Mouse (Mus musculus) gastrocnemius, postnatal 14 days (tissue): Measurements from ENCODE around the gene Selenon. TPM values are rescaled to one million over a fixed set of nuclear protein-coding genes. Genes with fewer than 3 reads are reported as not detected.
"Not testable (repeated sequence)": the region's sequence is repeated elsewhere in the genome, so short reads cannot be mapped to it uniquely, and the experiment has no call there.

ENCODE experiments used
- DNase-seq: peaks from one replicate; pipeline ENCODE4 v3.0.0; 2021; ENCODE audit warnings: mixed read lengths
- intact Hi-C: fragments of 180-260 bp; cut with DNase I; formaldehyde crosslinking; loops from one replicate; pipeline ENCODE4 v1.15.1; 2025; ENCODE audit warnings: low total_unique reads
- microRNA-seq, 2 experiments: library from miRNA; unstranded; fragments of <30 nt; microRNA quantifications; one replicate each; pipeline ENCODE4 v1.2.0; 2021
- total RNA-seq, 2 experiments: library from RNA; stranded (reverse); gene quantifications; 2 replicates each; pipeline ENCODE4 v1.2.3; 2021

Selenon gene
- total RNA-seq, 2 experiments from 2014 or later: 16.4 to 18.5 TPM

DNA sequence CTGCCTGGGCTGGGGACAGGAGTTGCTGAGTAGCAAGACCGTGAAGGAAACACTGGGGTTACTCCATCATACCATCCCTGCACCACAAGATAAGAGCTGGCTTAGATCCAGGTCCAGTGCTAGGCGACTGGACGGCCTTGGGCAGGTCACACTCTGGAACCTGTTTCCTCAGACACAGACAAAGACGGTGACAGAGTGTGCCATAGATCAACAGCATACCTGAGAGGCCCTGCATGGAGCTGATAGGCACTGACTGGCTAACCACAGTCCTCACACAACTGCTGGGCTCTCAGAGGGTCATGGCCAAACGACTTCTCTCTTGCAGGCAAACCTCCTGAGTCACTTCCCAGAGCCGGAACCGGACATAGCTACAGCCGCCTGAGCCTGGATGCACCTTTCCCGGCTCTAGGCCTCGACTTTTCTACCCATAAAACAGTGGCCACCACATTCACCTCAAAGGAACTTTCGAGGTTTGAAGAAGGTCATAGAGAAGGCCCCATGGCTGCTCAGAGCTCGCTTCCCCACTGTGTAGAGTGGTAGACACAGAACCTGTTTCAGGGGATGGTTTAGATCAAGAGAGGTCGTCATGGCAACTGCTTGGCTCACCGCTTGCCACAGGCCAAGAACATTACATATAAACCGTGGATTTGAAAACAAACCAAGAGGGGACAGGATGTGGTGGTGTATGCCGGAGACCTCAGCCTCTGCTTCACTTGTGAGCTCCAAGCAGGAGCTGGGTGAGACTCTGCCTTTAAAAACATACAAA, 57.0 kb downstream of the Selenon start:
- DNase-seq: no peak
- intact Hi-C loops: no loop called here

DNA sequence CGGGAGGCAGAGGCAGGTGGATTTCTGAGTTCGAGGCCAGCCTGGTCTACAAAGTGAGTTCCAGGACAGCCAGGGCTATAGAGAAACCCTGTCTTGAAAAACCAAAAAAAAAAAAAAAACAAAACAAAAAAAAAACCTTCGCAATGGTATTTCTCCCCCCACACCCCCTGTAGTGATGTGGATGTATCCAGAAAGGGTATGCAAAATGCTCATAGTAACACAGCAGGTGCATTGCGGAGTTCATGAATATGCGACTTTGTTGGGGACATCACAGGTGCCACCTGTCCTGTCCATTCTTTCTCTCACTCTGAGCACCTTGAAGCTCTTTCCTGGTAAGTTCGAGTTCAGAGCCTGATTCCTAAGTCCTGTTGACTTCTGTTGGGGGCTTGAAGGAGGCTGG, 57.8 kb downstream of the Selenon start:
- DNase-seq, intact Hi-C loops: not testable (repeated sequence)

DNA sequence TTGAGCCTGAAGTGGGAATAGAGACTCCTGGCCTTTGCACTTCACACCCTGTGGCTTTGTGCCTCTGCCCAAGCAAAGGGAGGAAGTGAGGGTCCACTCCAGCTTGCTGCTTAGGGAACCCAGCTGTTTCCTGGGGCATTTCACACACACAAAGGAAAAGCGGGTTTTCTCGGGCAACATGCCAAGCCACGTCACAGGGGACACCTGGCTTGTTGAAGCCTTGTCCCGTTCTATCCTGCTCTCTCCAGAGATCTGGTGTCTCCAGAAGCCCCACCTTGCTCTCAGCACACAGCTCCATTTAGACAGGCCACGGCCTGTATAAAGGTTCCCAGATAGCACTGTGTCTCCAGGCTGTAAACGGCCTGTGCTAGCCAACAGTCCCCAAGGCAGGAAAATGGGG, 60.2 kb downstream of the Selenon start:
- DNase-seq: no peak

DNA sequence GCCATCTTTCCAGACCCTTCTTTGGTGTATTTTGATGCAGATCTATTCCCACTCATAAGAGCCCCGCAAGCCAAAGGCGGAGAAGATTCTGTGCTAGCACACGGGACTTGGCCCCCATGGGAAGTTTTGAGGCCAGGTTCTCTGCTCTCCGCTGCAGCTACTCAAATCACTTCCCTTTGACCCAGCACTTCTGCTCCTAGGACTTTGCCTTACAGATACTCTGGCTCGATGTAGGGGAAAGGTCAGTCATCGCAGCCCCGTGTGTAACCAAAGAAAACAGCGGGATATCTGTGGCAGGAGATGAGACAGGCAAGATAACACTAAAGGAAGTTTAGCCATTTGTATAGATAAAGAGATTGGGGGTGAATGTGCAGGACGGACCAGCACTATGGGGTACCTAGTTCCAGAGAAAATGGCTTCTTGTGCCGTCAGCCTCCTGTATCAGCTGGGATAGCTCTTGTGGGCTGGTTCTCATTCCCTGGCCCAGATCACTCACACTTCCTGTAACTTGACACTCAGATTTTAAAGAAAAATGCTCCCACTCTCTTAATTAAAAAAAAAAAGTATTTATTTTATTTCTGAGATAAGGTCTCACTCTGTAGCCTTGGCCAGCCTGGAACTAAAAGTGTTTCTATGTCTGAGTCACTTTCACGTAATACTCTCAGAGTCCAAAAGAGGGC, 61.8 kb downstream of the Selenon start:
- intact Hi-C loops: loop anchor here (10.0 kb wide), 1 partner anchor 235 kb away; the partner anchor contains the start of gene Grrp1

More for the DNA sequence above, 60.2 kb downstream of the Selenon start:
- intact Hi-C loops: no loop called here

DNA sequence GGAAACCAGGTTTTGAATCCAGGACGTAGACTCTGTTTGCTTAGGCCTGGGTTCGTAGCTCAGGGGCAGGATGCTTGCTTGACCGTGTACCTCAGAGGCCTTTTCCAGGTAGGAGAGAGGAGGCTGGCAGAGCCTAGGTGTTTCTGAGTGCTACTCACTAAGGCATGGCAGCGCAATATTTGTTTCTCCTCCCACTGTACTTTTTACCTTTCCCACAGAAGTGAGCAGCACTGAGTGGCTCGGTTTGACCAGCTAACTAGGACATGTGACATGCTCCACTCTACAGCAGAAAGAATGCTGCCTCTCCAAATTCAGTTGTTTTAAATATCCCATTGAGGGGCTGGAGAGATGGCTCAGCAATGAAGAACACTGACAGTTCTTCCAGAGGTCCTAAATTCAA, 63.8 kb downstream of the Selenon start:
- no peak for DNase-seq
- intact Hi-C loops: loop anchor here (10.0 kb wide), 1 partner anchor 233 kb away; the partner anchor contains the start of gene Grrp1

More for the DNA sequence above, 61.8 kb downstream of the Selenon start:
- no peak for DNase-seq

Small RNA genes within 50 kb of the gene (microRNA-seq; reads per million reads assigned to microRNA genes)
- 0 reads per million in 2 experiments for gene Mir6403

Other genes starting within 250 kb of the Selenon start
- gene Trim63, start 237.0 kb downstream of the Selenon start, total RNA-seq: 100 to 1,000 TPM; 103 to 224 TPM
- gene Slc30a2, start 209.0 kb downstream of the Selenon start, total RNA-seq: 1 to 10 TPM in 1 of 2 experiments, under 1 TPM in 1; 0.47 to 6.3 TPM
- 10 to 100 TPM; 36.3 to 37.2 TPM for gene Extl1, start 168.3 kb downstream of the Selenon start, total RNA-seq
- gene Pafah2, start 155.8 kb downstream of the Selenon start, total RNA-seq: 1 to 10 TPM; 3.2 to 3.4 TPM
- gene Stmn1, start 83.8 kb downstream of the Selenon start, total RNA-seq: 10 to 100 TPM; 29.4 to 37.7 TPM
- 1 to 10 TPM; 3.9 to 5.4 TPM for gene Paqr7, start 55.5 kb downstream of the Selenon start, total RNA-seq
- gene Aunip, start 41.2 kb downstream of the Selenon start, total RNA-seq: under 1 TPM; 0.29 to 0.86 TPM
- gene Mtfr1l, start 16.8 kb downstream of the Selenon start, total RNA-seq: 100 to 1,000 TPM; 113 to 118 TPM
- 1 to 10 TPM; 7.9 to 9.5 TPM for gene Man1c1, start 152.1 kb upstream of the Selenon start, total RNA-seq
- gene Ldlrap1, start 215.9 kb upstream of the Selenon start, total RNA-seq: 10 to 100 TPM in 1 of 2 experiments, 1 to 10 TPM in 1; 9.2 to 10.2 TPM